Mouse (Mus musculus) neural tube, embryonic 11.5 days (tissue): ENCODE data around the gene Gm28961. TPM values are rescaled to one million over a fixed set of nuclear protein-coding genes. Genes with fewer than 3 reads are reported as not detected.
"Not testable (repeated sequence)": the region's sequence is repeated elsewhere in the genome, so short reads cannot be mapped to it uniquely, and the experiment has no call there.

Experiments
- ATAC-seq: fragments of 200-750 bp; cut with Nextera tagmentation; 2 replicates; pipeline ENCODE4 v1.8.0; 2017; ENCODE audit warnings: moderate number of reproducible peaks, mild to moderate bottlenecking, moderate TSS enrichment, moderate library complexity; ENCODE audit not compliant: insufficient read depth, low FRiP score, low TSS enrichment
- DNase-seq: peaks from one replicate; pipeline ENCODE4 v3.0.0-alpha.2; 2015; ENCODE audit warnings: low spot score
- H3K27ac ChIP-seq: fragments of 300-500 bp; sonication (generic); 2 replicates; pipeline ENCODE4 v1.5.1; 2014; ENCODE audit warnings: low read depth, mild to moderate bottlenecking, low read length
- H3K27me3 ChIP-seq: fragments of 300-500 bp; sonication (generic); 2 replicates; pipeline ENCODE4 v1.6.1; 2014; ENCODE audit warnings: mild to moderate bottlenecking, low read length, mixed read lengths; ENCODE audit not compliant: control insufficient read depth, insufficient read depth
- H3K36me3 ChIP-seq: fragments of 300-500 bp; sonication (generic); 2 replicates; pipeline ENCODE4 v1.6.1; 2014; ENCODE audit warnings: mild to moderate bottlenecking, low read length, moderate library complexity, mixed read lengths; ENCODE audit not compliant: control insufficient read depth, insufficient read depth
- H3K4me1 ChIP-seq: fragments of 300-500 bp; sonication (generic); 2 replicates; pipeline ENCODE4 v1.6.1; 2014; ENCODE audit warnings: low read length, mixed read lengths; ENCODE audit not compliant: control insufficient read depth, insufficient read depth
- H3K4me2 ChIP-seq: fragments of 300-500 bp; sonication (generic); 2 replicates; pipeline ENCODE4 v1.6.1; 2014; ENCODE audit warnings: low read depth, mild to moderate bottlenecking, moderate library complexity
- H3K4me3 ChIP-seq: fragments of 300-500 bp; sonication (generic); 2 replicates; pipeline ENCODE4 v1.5.1; 2014; ENCODE audit warnings: low read depth, low read length
- H3K9ac ChIP-seq: fragments of 300-500 bp; sonication (generic); 2 replicates; pipeline ENCODE4 v1.6.1; 2014; ENCODE audit warnings: mild to moderate bottlenecking, low read length
- H3K9me3 ChIP-seq: fragments of 300-500 bp; sonication (generic); 2 replicates; pipeline ENCODE4 v1.6.1; 2016; ENCODE audit warnings: low read length; ENCODE audit not compliant: control insufficient read depth
- WGBS: fragments of 180-500 bp; shearing (Covaris S2); extraction: QIAGEN DNeasy Blood & Tissue Kit; methylation state at CpG from one replicate; pipeline ENCODE4 v1.1.7; 2014; 5-methylcytosine and 5-hydroxymethylcytosine counted together
- polyA plus RNA-seq: library from polyadenylated mRNA; unstranded; fragments of >200 nt; fragmentation: Nextera tagmentation; extraction: Ambion mirVana; gene quantifications from 2 replicates; pipeline ENCODE4 v1.2.1, GENCODE M21; 2014

Gene Gm28961
- polyA plus RNA-seq: not detected in 2 replicates

- WGBS: no CpG with 5 or more reads among the region's 6 CpGs
- H3K4me2 ChIP-seq, ATAC-seq, H3K9ac ChIP-seq, H3K27ac ChIP-seq, H3K4me3 ChIP-seq, H3K9me3 ChIP-seq, DNase-seq, H3K4me1 ChIP-seq, H3K27me3 ChIP-seq, H3K36me3 ChIP-seq: not testable (repeated sequence)
Observed at GRCm38 (mm10) chrY:57705397-57705796, at the start of gene Gm28961. Gene Gm28961 (plus strand): TSS chrY:57705697.

Other genes starting within 250 kb of the Gm28961 start
- not detected in 2 replicates for gene Gm21943, start 172.0 kb upstream of the Gm28961 start, polyA plus RNA-seq